Mouse (Mus musculus) lung, embryonic 14.5 days (tissue): ENCODE data around the gene Uqcrc1. TPM values are rescaled to one million over a fixed set of nuclear protein-coding genes. Genes with fewer than 3 reads are reported as not detected.

ENCODE experiments used
- ATAC-seq: fragments of 200-750 bp; cut with Nextera tagmentation; 2 replicates; pipeline ENCODE4 v1.8.0; 2017; ENCODE audit warnings: mild to moderate bottlenecking, moderate TSS enrichment, moderate library complexity; ENCODE audit not compliant: insufficient read depth
- DNase-seq: peaks from one replicate; pipeline ENCODE4 v3.0.0-alpha.2; 2015
- H3K27ac ChIP-seq: fragments of 300-500 bp; sonication (generic); 2 replicates; pipeline ENCODE4 v1.5.1; 2014; ENCODE audit warnings: low read depth, mild to moderate bottlenecking, moderate library complexity
- H3K27me3 ChIP-seq: fragments of 300-500 bp; sonication (generic); 2 replicates; pipeline ENCODE4 v1.6.1; 2014; ENCODE audit warnings: low read length, control low read depth; ENCODE audit not compliant: insufficient read depth
- H3K36me3 ChIP-seq: fragments of 300-500 bp; sonication (generic); 2 replicates; pipeline ENCODE4 v1.6.1; 2014; ENCODE audit warnings: control low read depth; ENCODE audit not compliant: insufficient read depth
- H3K4me1 ChIP-seq: fragments of 300-500 bp; sonication (generic); 2 replicates; pipeline ENCODE4 v1.6.1; 2014; ENCODE audit warnings: antibody characterized with exemption, control low read depth; ENCODE audit not compliant: insufficient read depth
- H3K4me2 ChIP-seq: fragments of 300-500 bp; sonication (generic); 2 replicates; pipeline ENCODE4 v1.6.1; 2014; ENCODE audit warnings: mild to moderate bottlenecking
- H3K4me3 ChIP-seq: fragments of 300-500 bp; sonication (generic); 2 replicates; pipeline ENCODE4 v1.5.1; 2014; ENCODE audit warnings: low read depth, low read length
- H3K9ac ChIP-seq: fragments of 300-500 bp; sonication (generic); 2 replicates; pipeline ENCODE4 v1.6.1; 2014
- H3K9me3 ChIP-seq: fragments of 300-500 bp; sonication (generic); 2 replicates; pipeline ENCODE4 v1.6.1; 2016; ENCODE audit warnings: low read depth, low read length, control low read depth
- CTCF ChIP-seq: IDR thresholded peaks from 2 replicates; pipeline ENCODE4 v1.5.1; 2016; ENCODE audit warnings: antibody characterized with exemption, low read depth
- WGBS: fragments of 180-500 bp; shearing (Covaris S2); extraction: QIAGEN DNeasy Blood & Tissue Kit; methylation state at CpG from one replicate; pipeline ENCODE4 v1.1.7; 2014; 5-methylcytosine and 5-hydroxymethylcytosine counted together
- polyA plus RNA-seq: library from polyadenylated mRNA; unstranded; fragments of >200 nt; fragmentation: Nextera tagmentation; extraction: Ambion mirVana; gene quantifications from 2 replicates; pipeline ENCODE4 v1.2.1, GENCODE M21; 2014

Gene Uqcrc1
- polyA plus RNA-seq, 1 experiment from 2014 or later = 454 TPM

- Histone ChIP-seq H3K4me3 (no peak overlapping the region), H3K27ac (no peak overlapping the region), H3K4me2 (no peak overlapping the region), H3K9me3 (no peaks in the 10 kb centered on the region), H3K9ac (no peak overlapping the region), H3K36me3 (no peaks in the 10 kb centered on the region), H3K4me1 (no peaks in the 10 kb centered on the region), H3K27me3 (no peaks in the 10 kb centered on the region)
- ATAC-seq = no peak
- no peak for TF ChIP-seq CTCF
- 71% methylated on average over 9 of the region's 9 CpGs for WGBS
- DNase-seq = no peak
Measured at GRCm38 (mm10) chr9:108983209-108983608, 46.8 kb downstream of the Uqcrc1 start.

- Histone ChIP-seq H3K4me3 (no peak within 1 kb of the TSS), H3K9me3 (no peaks in the 10 kb centered on the region), H3K4me2 (no peak within 1 kb of the TSS), H3K9ac (no peak within 1 kb of the TSS), H3K36me3 (no peaks in the 10 kb centered on the region), H3K4me1 (0 out of 2 replicates have a peak, but pooled peaks cover 2% of the 10 kb centered on the region), H3K27ac (no peak within 1 kb of the TSS), H3K27me3 (no peaks in the 10 kb centered on the region)
- WGBS = 74% methylated on average over 4 of the region's 4 CpGs
- no peak for TF ChIP-seq CTCF
- ATAC-seq = no peak
- DNase-seq = no peak
Measured at GRCm38 (mm10) chr9:108985710-108986109, 49.3 kb downstream of the Uqcrc1 start, which contains the start of gene Ucn2. Ucn2 (plus strand) TSS chr9:108986010.

- Histone ChIP-seq H3K27ac (no peak overlapping the region), H3K9ac (no peak overlapping the region; the same call in 1 of the 2 replicates), H3K9me3 (no peaks in the 10 kb centered on the region), H3K36me3 (no peaks in the 10 kb centered on the region), H3K27me3 (no peaks in the 10 kb centered on the region), H3K4me1 (peaks cover 9% of the 10 kb centered on the region; the same call in 1 of the 2 replicates), H3K4me2 (peak overlapping the region; percentile 50), H3K4me3 (peak overlapping the region; percentile 10; the same call in 1 of the 2 replicates)
- 26% methylated on average over 15 of the region's 15 CpGs for WGBS
- ATAC-seq (no peak), DNase-seq (peak; percentile 66)
- TF ChIP-seq CTCF = no peak
Measured at GRCm38 (mm10) chr9:108987704-108988350, 51.4 kb downstream of the Uqcrc1 start.

GRCm38 (mm10) chr9:108989802-108990461 is 53.5 kb downstream of the Uqcrc1 start:
- H3K36me3 ChIP-seq = no peaks in the 10 kb centered on the region
- ATAC-seq (no peak), DNase-seq (no peak)
- no peak overlapping the region for H3K4me2 ChIP-seq
- H3K4me1 ChIP-seq = peaks cover 14% of the 10 kb centered on the region; the same call in 1 of the 2 replicates
- no peaks in the 10 kb centered on the region for H3K9me3 ChIP-seq
- WGBS = 75% methylated on average over 4 of the region's 4 CpGs
- H3K9ac ChIP-seq = no peak overlapping the region
- H3K27me3 ChIP-seq = no peaks in the 10 kb centered on the region
- no peak for TF ChIP-seq CTCF
- no peak overlapping the region for H3K4me3 ChIP-seq
- peak overlapping the region; percentile 88; the same call in 1 of the 2 replicates for H3K27ac ChIP-seq

- H3K9me3 ChIP-seq = no peaks in the 10 kb centered on the region
- no peaks in the 10 kb centered on the region for H3K36me3 ChIP-seq
- 0 out of 2 replicates have a peak overlapping the region, but pooled peaks have one; percentile 18 for H3K9ac ChIP-seq
- peaks cover 14% of the 10 kb centered on the region; the same call in 1 of the 2 replicates for H3K4me1 ChIP-seq
- peak overlapping the region; percentile 91 for H3K4me2 ChIP-seq
- no peak overlapping the region for H3K4me3 ChIP-seq
- 64% methylated on average over 7 of the region's 7 CpGs for WGBS
- H3K27ac ChIP-seq = peak overlapping the region; percentile 88; the same call in 1 of the 2 replicates
- ATAC-seq (no peak), DNase-seq (no peak)
- TF ChIP-seq CTCF = no peak
- H3K27me3 ChIP-seq = no peaks in the 10 kb centered on the region
Measured at GRCm38 (mm10) chr9:108990462-108990820, 54.0 kb downstream of the Uqcrc1 start.

DNA sequence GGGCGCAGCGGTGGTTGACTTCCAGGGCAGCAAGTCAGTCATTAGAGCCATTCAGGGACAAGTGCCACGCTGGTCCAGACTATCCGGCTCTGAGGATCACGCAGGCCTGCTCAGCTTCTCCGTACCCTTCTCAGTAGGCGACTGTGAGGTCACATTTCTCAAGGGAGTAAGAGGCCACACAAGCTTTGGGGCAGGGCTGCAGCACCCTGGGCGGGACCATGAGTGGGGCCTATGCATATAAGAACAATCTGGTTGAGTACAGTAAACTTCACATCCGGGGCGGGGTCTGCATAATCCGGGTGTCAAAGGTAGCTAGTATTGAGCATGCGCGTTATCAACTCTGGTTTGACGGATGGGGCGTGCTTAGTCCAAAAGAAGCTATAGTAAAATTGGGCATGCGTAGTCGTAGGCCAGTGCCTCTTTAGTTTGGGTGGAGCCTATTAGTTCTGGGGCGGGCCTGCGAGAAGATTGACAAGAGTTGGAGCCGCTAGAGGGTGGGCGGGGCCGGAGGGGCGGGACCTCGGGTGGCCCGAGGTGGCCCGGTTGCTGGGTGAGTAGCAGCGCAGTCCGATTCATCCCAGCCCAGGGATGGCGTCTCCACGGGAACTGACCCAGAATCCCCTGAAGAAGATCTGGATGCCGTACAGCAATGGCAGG is 55.1 kb downstream of the Uqcrc1 start, which contains the start of gene Pfkfb4:
Gene Pfkfb4 (plus strand): TSS at position 351 of the 657 bp plus-strand sequence.
- ATAC-seq = peak; percentile 97
- Histone ChIP-seq H3K9ac (peak within 1 kb of the TSS; percentile 54), H3K9me3 (no peaks in the 10 kb centered on the region), H3K27ac (peak within 1 kb of the TSS; percentile 88), H3K27me3 (no peaks in the 10 kb centered on the region), H3K4me3 (peak within 1 kb of the TSS; percentile 55), H3K4me1 (peaks cover 14% of the 10 kb centered on the region; the same call in 1 of the 2 replicates), H3K4me2 (peak within 1 kb of the TSS; percentile 91), H3K36me3 (no peaks in the 10 kb centered on the region)
- WGBS = 1% methylated on average over 31 of the region's 31 CpGs
- DNase-seq = peak; percentile 100
- TF ChIP-seq CTCF = no peak
